Mouse (Mus musculus) CH12.LX (cell line): ENCODE results near the gene Ssh3. TPM values are rescaled to one million over a fixed set of nuclear protein-coding genes. Genes with fewer than 3 reads are reported as not detected.
A peak's percentile ranks its signal among the peaks of the same experiment; 100 is the strongest.

ENCODE experiments used
- DNase-seq: peaks from one replicate; pipeline ENCODE4 v3.0.0-alpha.2; 2013; ENCODE audit errors: extremely low read depth
- H3K27ac ChIP-seq: 2 replicates; pipeline ENCODE4 v1.5.1; 2012; ENCODE audit warnings: low read depth, mild to moderate bottlenecking, control low read depth, moderate library complexity; ENCODE audit not compliant: insufficient read depth
- H3K27me3 ChIP-seq: replicated peaks from 2 replicates; pipeline ENCODE3; 2012; ENCODE audit warnings: inconsistent platforms
- H3K36me3 ChIP-seq, 2 experiments: replicated peaks in 1 of 2; 2 replicates each; pipeline versions ENCODE3 to v1.6.1; 2012; ENCODE audit warnings: inconsistent platforms in 1 of 2, low read length in 1 of 2, mild to moderate bottlenecking in 1 of 2, mixed read lengths in 1 of 2, moderate library complexity in 1 of 2; ENCODE audit not compliant: control insufficient read depth in 1 of 2, insufficient read depth in 1 of 2
- H3K4me1 ChIP-seq, 2 experiments: 2 replicates each; pipeline ENCODE4 v1.6.1; 2012; ENCODE audit warnings: inconsistent platforms in 1 of 2, moderate library complexity in 1 of 2; ENCODE audit not compliant: insufficient read depth in 2 of 2, control insufficient read depth in 1 of 2
- H3K4me2 ChIP-seq: 2 replicates; pipeline ENCODE4 v1.6.1; 2012; ENCODE audit warnings: low read depth, mild to moderate bottlenecking, control low read depth; ENCODE audit not compliant: poor library complexity, insufficient read depth, severe bottlenecking
- H3K4me3 ChIP-seq, 3 experiments: fragments of 150-350 bp in 1 of 3; sonication (generic) in 1 of 3; replicated peaks in 1 of 3; 2 replicates each; pipeline versions ENCODE3 to v1.5.1; 2011 to 2012; ENCODE audit warnings: low read depth in 2 of 3, low read length in 2 of 3, mild to moderate bottlenecking in 2 of 3, moderate library complexity in 2 of 3, control low read depth in 1 of 3, improper control_type of control experiment in 1 of 3, inconsistent platforms in 1 of 3, mixed read lengths in 1 of 3; ENCODE audit not compliant: poor library complexity in 1 of 3
- H3K79me2 ChIP-seq: replicated peaks from 2 replicates; pipeline ENCODE4 v1.6.1; 2012; ENCODE audit warnings: mild to moderate bottlenecking, moderate library complexity; ENCODE audit not compliant: control insufficient read depth, poor library complexity, insufficient read depth, severe bottlenecking; ENCODE audit errors: extremely low read depth
- H3K9ac ChIP-seq: 2 replicates; pipeline ENCODE4 v1.6.1; 2012; ENCODE audit warnings: low read depth, mild to moderate bottlenecking, control low read depth, moderate library complexity; ENCODE audit not compliant: insufficient read depth
- H3K9me3 ChIP-seq: replicated peaks from 2 replicates; pipeline ENCODE3; 2012; ENCODE audit warnings: low read length, inconsistent platforms, mixed read lengths
- CTCF ChIP-seq, 2 experiments: IDR thresholded peaks in 1 of 2; conservative IDR thresholded peaks in 1 of 2; 2 replicates each; pipeline ENCODE4 v1.5.1; 2011 to 2012; ENCODE audit warnings: low read depth in 2 of 2, low read length in 2 of 2, improper control_type of control experiment in 1 of 2, inconsistent platforms in 1 of 2, mild to moderate bottlenecking in 1 of 2, moderate library complexity in 1 of 2
- GABPA ChIP-seq: IDR thresholded peaks from 2 replicates; pipeline ENCODE4 v1.6.1; 2012; ENCODE audit warnings: low read depth, low read length, improper control_type of control experiment, inconsistent platforms; ENCODE audit not compliant: insufficient replicate concordance
- HCFC1 ChIP-seq: IDR thresholded peaks from 2 replicates; pipeline ENCODE4 v1.6.1; 2012; ENCODE audit warnings: low read depth, mild to moderate bottlenecking, inconsistent platforms, low read length, improper control_type of control experiment
- JUN ChIP-seq: IDR thresholded peaks from 2 replicates; pipeline ENCODE4 v1.6.1; 2011; ENCODE audit warnings: low read depth, mild to moderate bottlenecking, low read length, improper control_type of control experiment, moderate library complexity; ENCODE audit not compliant: insufficient read depth
- MXI1 ChIP-seq: IDR thresholded peaks from 2 replicates; pipeline ENCODE4 v1.6.1; 2011; ENCODE audit warnings: mild to moderate bottlenecking, low read depth, low read length, improper control_type of control experiment
- NELFE ChIP-seq: IDR thresholded peaks from 2 replicates; pipeline ENCODE4 v1.6.1; 2011; ENCODE audit warnings: low read depth, low read length, improper control_type of control experiment
- NRF1 ChIP-seq: IDR thresholded peaks from 2 replicates; pipeline ENCODE4 v1.6.1; 2014; ENCODE audit warnings: low read depth, mild to moderate bottlenecking, inconsistent platforms, low read length, improper control_type of control experiment, moderate library complexity
- RAD21 ChIP-seq: IDR thresholded peaks from 2 replicates; pipeline ENCODE4 v1.6.1; 2011; ENCODE audit warnings: low read depth, mild to moderate bottlenecking, low read length, improper control_type of control experiment, moderate library complexity
- SMC3 ChIP-seq: IDR thresholded peaks from 2 replicates; pipeline ENCODE4 v1.6.1; 2011; ENCODE audit warnings: low read depth, low read length, improper control_type of control experiment
- TCF12 ChIP-seq: IDR thresholded peaks from 2 replicates; pipeline ENCODE4 v1.6.1; 2014; ENCODE audit warnings: low read depth, mild to moderate bottlenecking, inconsistent platforms, low read length, improper control_type of control experiment
- UBTF ChIP-seq: IDR thresholded peaks from 2 replicates; pipeline ENCODE4 v1.6.1; 2012; ENCODE audit warnings: low read depth, mild to moderate bottlenecking, inconsistent platforms, low read length, improper control_type of control experiment, moderate library complexity
- USF2 ChIP-seq: conservative IDR thresholded peaks from 2 replicates; pipeline ENCODE4 v1.6.1; 2011; ENCODE audit warnings: low read depth, low read length, improper control_type of control experiment
- ZC3H11A ChIP-seq: IDR thresholded peaks from 2 replicates; pipeline ENCODE4 v1.6.1; 2012; ENCODE audit warnings: low read depth, mild to moderate bottlenecking, inconsistent platforms, low read length, improper control_type of control experiment
- ZNF384 ChIP-seq: IDR thresholded peaks from 2 replicates; pipeline ENCODE4 v1.6.1; 2012; ENCODE audit warnings: low read depth, low read length, improper control_type of control experiment, inconsistent platforms
- dilution Hi-C: fragments of 300-500 bp; cut with MboI; formaldehyde crosslinking; loops from 2 replicates; pipeline ENCODE4 v1.14.3; 2020; ENCODE audit warnings: low sequenced_read_pairs; ENCODE audit not compliant: extremely low pct_unique_long_range_greater_than_20kb, extremely low pct_ligation_motif_present
- in situ Hi-C: fragments of 300-500 bp; cut with MboI; formaldehyde crosslinking; loops from 3 replicates; pipeline ENCODE4 v1.14.3; 2019; ENCODE audit warnings: low sequenced_read_pairs, low pct_ligation_motif_present, low pct_unique_long_range_greater_than_20kb, mixed read lengths
- polyA plus RNA-seq: library from polyadenylated mRNA; unstranded; fragments of >175 nt; gene quantifications from 2 replicates; pipeline ENCODE4 v1.2.1, GENCODE M21; 2012; ENCODE audit warnings: low read depth; ENCODE audit not compliant: insufficient read length
- total RNA-seq, 2 experiments: library from RNA; depleted of rRNA; stranded (reverse); fragments of 300-350 nt in 1 of 2; fragments of >200 nt in 1 of 2; gene quantifications; 2 replicates each; pipeline ENCODE4 v1.2.3; 2012 to 2014

Gene Ssh3
- total and polyA plus RNA-seq, 3 experiments, result 5.6 to 30.0 (median 12.3) TPM

DNA sequence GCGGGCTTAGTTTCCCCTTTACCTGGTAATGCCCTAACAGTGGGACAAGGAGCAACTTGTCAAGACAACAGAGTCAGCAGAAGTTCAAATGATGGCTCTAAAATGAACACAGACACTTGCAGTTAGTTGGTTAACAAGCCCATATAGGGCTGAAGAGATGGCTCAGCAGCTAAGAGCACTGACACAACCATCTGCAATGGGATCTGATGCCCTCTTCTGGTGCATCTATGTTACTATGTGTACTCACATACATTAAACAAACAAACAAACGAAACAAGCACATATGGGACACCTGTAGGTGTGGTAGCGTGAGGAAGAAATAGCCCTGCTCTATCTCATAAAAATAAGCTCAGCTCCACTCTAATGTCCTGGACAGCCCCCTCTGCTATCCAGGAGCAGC lies 26.6 kb downstream of the Ssh3 start:
- Histone ChIP-seq H3K4me1 (peaks cover 0 to 5% of the 10 kb centered on the region in 2 experiments; a peak in 2 of 4 replicates), H3K9ac (no peak overlapping the region), H3K36me3 (no peaks in the 10 kb centered on the region), H3K27me3 (peaks cover 4% of the 10 kb centered on the region), H3K79me2 (no peaks in the 10 kb centered on the region), H3K4me3 (no peak overlapping the region), H3K4me2 (no peak overlapping the region), H3K27ac (no peak overlapping the region), H3K9me3 (peaks cover 2% of the 10 kb centered on the region)
- peak; percentile 37 for TF ChIP-seq RAD21
- TF ChIP-seq MXI1, result no peak
- TF ChIP-seq CTCF (conservative IDR thresholded peaks at IDR 0.05 in 1 of 2, IDR thresholded peaks at IDR 0.05 in 1 of 2; ENCODE audit: low read depth in 2 of 2, low read length in 2 of 2), result peak in 1 of 2 experiments; percentile 61; a peak in 2 of 4 replicates
- TF ChIP-seq SMC3, result peak; percentile 49
- dilution Hi-C loops, result no loop called here
- in situ Hi-C loops, result no loop called here
- DNase-seq, result no peak

DNA sequence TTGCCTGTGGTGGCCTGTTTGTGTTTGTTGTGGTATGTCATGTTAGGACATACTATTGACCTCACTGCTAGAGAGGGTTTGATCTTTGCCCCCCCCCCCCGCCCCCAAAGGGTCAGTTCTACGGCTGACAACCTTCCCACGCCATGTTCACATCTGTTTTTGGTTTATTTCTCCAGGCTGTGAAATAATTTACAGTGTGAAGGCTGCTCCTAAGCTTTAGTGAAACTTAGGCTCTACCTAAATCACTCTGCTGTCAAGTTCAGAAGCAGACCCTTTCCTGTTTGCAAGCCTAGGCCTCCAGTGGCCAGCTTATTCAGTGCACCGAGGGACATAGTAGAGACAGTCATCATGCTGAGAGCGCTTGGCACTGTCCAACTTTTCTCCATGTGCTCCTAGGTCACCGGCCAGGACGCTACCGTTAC lies 28.7 kb downstream of the Ssh3 start:
- Histone ChIP-seq H3K9ac (no peak overlapping the region), H3K36me3 (no peaks in the 10 kb centered on the region), H3K79me2 (no peaks in the 10 kb centered on the region), H3K27ac (no peak overlapping the region), H3K9me3 (peaks cover 3% of the 10 kb centered on the region), H3K27me3 (peaks cover 4% of the 10 kb centered on the region), H3K4me2 (no peak overlapping the region), H3K4me1 (peaks cover 0 to 5% of the 10 kb centered on the region in 2 experiments; a peak in 2 of 4 replicates), H3K4me3 (no peak overlapping the region)
- no peak for DNase-seq
- dilution Hi-C loops, result no loop called here
- TF ChIP-seq USF2 (no peak), UBTF (no peak), ZC3H11A (no peak), GABPA (no peak)
- in situ Hi-C loops, result no loop called here

DNA sequence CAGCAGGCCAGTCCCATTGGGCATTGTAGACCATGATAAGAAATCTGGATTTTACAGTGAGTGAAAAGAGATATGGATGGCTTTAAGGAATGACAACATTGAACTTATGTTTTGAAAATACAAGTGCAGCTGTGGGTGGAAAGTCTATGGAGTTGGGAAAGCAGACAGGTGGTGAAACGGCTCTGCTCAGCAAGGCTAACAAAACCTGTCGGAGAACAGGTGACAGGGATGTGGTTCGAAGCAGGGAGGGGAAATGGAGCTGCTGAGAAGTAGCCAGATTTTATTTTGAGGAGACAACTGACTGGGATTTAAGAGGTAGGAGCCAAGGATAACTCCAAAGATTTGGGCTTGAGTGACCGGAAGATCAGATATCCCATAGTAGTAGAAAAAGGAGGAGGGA lies 34.4 kb downstream of the Ssh3 start:
- no peak overlapping the region for H3K4me2 ChIP-seq
- peaks cover 0 to 5% of the 10 kb centered on the region in 2 experiments for H3K36me3 ChIP-seq
- H3K27ac ChIP-seq, result no peak overlapping the region
- dilution Hi-C loops (no loop called here), in situ Hi-C loops (no loop called here)
- TF ChIP-seq ZNF384 (no peak), HCFC1 (no peak), TCF12 (no peak), JUN (no peak), NELFE (no peak), NRF1 (no peak)
- H3K4me3 ChIP-seq, result no peak overlapping the region
- no peaks in the 10 kb centered on the region for H3K79me2 ChIP-seq
- H3K27me3 ChIP-seq, result peaks cover 2% of the 10 kb centered on the region
- DNase-seq, result no peak
- H3K4me1 ChIP-seq, result peaks cover 18 to 30% of the 10 kb centered on the region in 2 experiments
- peaks cover 3% of the 10 kb centered on the region for H3K9me3 ChIP-seq
- H3K9ac ChIP-seq, result no peak overlapping the region
